ENCODE assay signal across 16 mouse cellular contexts in genomic region chr1:177711418-177711817, GRCm38 (mm10). TPM values are rescaled to one million over a fixed set of nuclear protein-coding genes. Genes with fewer than 3 reads are reported as not detected.
A peak's percentile ranks its signal among the peaks of the same experiment; 100 is the strongest.
DNase-seq lines count a peak whose midpoint lies in the region; ATAC-seq and TF ChIP-seq lines count a peak whose summit lies in the region.
"Had no signal": no experiment of that assay in that cellular context is flagged by ENCODE, and none has a peak within 500 bp of the region (broad histone marks: within the 10 kb centered on the region; RNA-seq: fewer than 3 reads in every experiment).

No protein-coding gene starts in this region.

- H3K4me1 ChIP-seq in intestine, embryonic 16.5 days (ENCODE audit: control insufficient read depth, insufficient read depth, low read length), result peaks cover 4% of the 10 kb centered on the region; the same call in 1 of the 2 replicates
- no peaks in the 10 kb centered on the region for H3K4me1 ChIP-seq in cerebellum, adult 2 months (ENCODE audit: control insufficient read depth, insufficient read depth, low read length)
- H3K4me1 ChIP-seq: hindbrain, embryonic 15.5 days had no signal

- no peaks in the 10 kb centered on the region for H3K9me3 ChIP-seq in intestine, embryonic 16.5 days (ENCODE audit: control insufficient read depth, low read length)
- H3K9me3 ChIP-seq: hindbrain, embryonic 15.5 days had no signal

- H3K9ac ChIP-seq in intestine, embryonic 16.5 days (ENCODE audit: low read depth, low read length), result no peak overlapping the region
- H3K9ac ChIP-seq: heart, embryonic 12.5 days; hindbrain, embryonic 15.5 days had no signal

- WGBS in intestine, embryonic 16.5 days, result 67% methylated on average over 2 of the region's 2 CpGs
- 91% methylated on average over 2 of the region's 2 CpGs for WGBS in cerebellum, adult 2 months

- H3K27ac ChIP-seq in intestine, embryonic 16.5 days (ENCODE audit: low read length), result peak overlapping the region; percentile 83
- no peak overlapping the region for H3K27ac ChIP-seq in cerebellum, adult 2 months (ENCODE audit: insufficient read depth, low read length)
- H3K27ac ChIP-seq: hindbrain, embryonic 15.5 days had no signal

- H3K4me2 ChIP-seq in intestine, embryonic 16.5 days (ENCODE audit: low read depth, low read length), result no peak overlapping the region
- H3K4me2 ChIP-seq: heart, embryonic 12.5 days; hindbrain, embryonic 15.5 days; midbrain, embryonic 11.5 days had no signal

- no peak overlapping the region for H3K4me3 ChIP-seq in intestine, embryonic 16.5 days (ENCODE audit: low read length)
- no peak overlapping the region for H3K4me3 ChIP-seq in cerebellum, adult 2 months (replicated peaks; ENCODE audit: insufficient read depth, low read depth, low read length)
- H3K4me3 ChIP-seq: erythroblast, embryonic 14.5 days; heart, embryonic 12.5 days; hindbrain, embryonic 15.5 days had no signal

- H3K27me3 ChIP-seq in intestine, embryonic 16.5 days (replicated peaks; ENCODE audit: control insufficient read depth, insufficient read depth, low read length), result no peaks in the 10 kb centered on the region
- no peaks in the 10 kb centered on the region for H3K27me3 ChIP-seq in cerebellum, adult 2 months (ENCODE audit: control insufficient read depth, insufficient read depth, low read length)
- H3K27me3 ChIP-seq: heart, embryonic 12.5 days; hindbrain, embryonic 15.5 days had no signal

- no peak for TF ChIP-seq POLR2A in cerebellum, adult 2 months (IDR thresholded peaks at IDR 0.05; ENCODE audit: borderline replicate concordance, insufficient read depth, low read length)

- TF ChIP-seq CTCF in cerebellum, adult 2 months (IDR thresholded peaks at IDR 0.05; ENCODE audit: borderline replicate concordance, insufficient read depth, low read depth, low read length), result no peak

- peak; percentile 9 for DNase-seq in kidney, adult 9 months
- no peak for DNase-seq in kidney, postnatal 10 days
- peak; percentile 14 for DNase-seq in MN1 (ENCODE audit: low spot score)
- no peak for DNase-seq in cerebellum, adult 2 months
- DNase-seq in natural killer cell, adult 2 months (ENCODE audit: low spot score in 2 of 2), result no peak

- peak; percentile 91 for ATAC-seq in intestine, embryonic 16.5 days
- peak; percentile 72 for ATAC-seq in monocyte, adult 5-6 weeks (replicated peaks; ENCODE audit: insufficient number of reproducible peaks, low FRiP score, low TSS enrichment, poor library complexity, severe bottlenecking)
- ATAC-seq in cerebellum, adult (ENCODE audit: insufficient number of reproducible peaks, low FRiP score, low TSS enrichment), result no peak

- no peaks in the 10 kb centered on the region for H3K36me3 ChIP-seq in intestine, embryonic 16.5 days (ENCODE audit: control insufficient read depth, insufficient read depth, low read length)
- H3K36me3 ChIP-seq: heart, embryonic 12.5 days; hindbrain, embryonic 15.5 days had no signal

RNA-seq across cellular contexts. Expression of gene 1700016C15Rik, which starts 18.2 kb away (rescaled TPM):
- not detected in 2 replicates for polyA plus RNA-seq in intestine, embryonic 16.5 days (2015; fragmentation: Nextera tagmentation; extraction: Ambion mirVana)
- not detected in 3 replicates for total RNA-seq in monocyte, adult 5-6 weeks (2017)
- polyA plus RNA-seq in cerebellum, adult 2 months (2012; rRNA removed), result not detected in 2 replicates
- total RNA-seq: layer of hippocampus, adult 8-10 months had no signal
- polyA plus RNA-seq: cortical plate, adult 2 months; erythroblast, embryonic 14.5 days; heart, embryonic 12.5 days; limb, embryonic 11.5 days; midbrain, embryonic 11.5 days; neural tube, embryonic 14.5 days had no signal

Comparison
In these comparisons a context has a peak if more than half of its experiments do, and no peak if none do; other contexts are left out.
1. DNase-seq: peak in kidney, adult 9 months (single experiment) and MN1 (single experiment); none in kidney, postnatal 10 days (single experiment), cerebellum, adult 2 months (0 of 2) and natural killer cell, adult 2 months (0 of 2).